Mouse (Mus musculus) heart, adult 11 months (tissue): ENCODE data around the gene Atxn10.

ENCODE experiments used
- DNase-seq: peaks from one replicate; pipeline ENCODE4 v3.0.0; 2022

Atxn10 gene

GRCm38 (mm10) chr15:85406846-85407245 is 70.8 kb downstream of the Atxn10 start:
- no peak for DNase-seq

GRCm38 (mm10) chr15:85407342-85407741 is 71.3 kb downstream of the Atxn10 start:
- DNase-seq, result peak; percentile 74

GRCm38 (mm10) chr15:85408790-85409189 is 72.7 kb downstream of the Atxn10 start:
- DNase-seq, result no peak

GRCm38 (mm10) chr15:85409245-85409783 is 73.3 kb downstream of the Atxn10 start:
- peak; percentile 62 for DNase-seq

GRCm38 (mm10) chr15:85409836-85410235 is 73.8 kb downstream of the Atxn10 start:
- DNase-seq, result peak; percentile 88

GRCm38 (mm10) chr15:85414620-85415019 is 78.6 kb downstream of the Atxn10 start:
- peak; percentile 37 for DNase-seq

GRCm38 (mm10) chr15:85420686-85421085 is 84.6 kb downstream of the Atxn10 start:
- no peak for DNase-seq

GRCm38 (mm10) chr15:85424197-85424596 is 88.2 kb downstream of the Atxn10 start:
- DNase-seq, result peak; percentile 93

- DNase-seq, result peak; percentile 55
Observed at GRCm38 (mm10) chr15:85428140-85428539, 92.1 kb downstream of the Atxn10 start.

GRCm38 (mm10) chr15:85442568-85442967 is 106.5 kb downstream of the Atxn10 start:
- DNase-seq, result no peak

GRCm38 (mm10) chr15:85446652-85447051 is 110.6 kb downstream of the Atxn10 start:
- DNase-seq, result peak; percentile 75

- no peak for DNase-seq
Observed at GRCm38 (mm10) chr15:85456891-85457290, 120.8 kb downstream of the Atxn10 start.

GRCm38 (mm10) chr15:85457838-85458237 is 121.8 kb downstream of the Atxn10 start:
- peak; percentile 91 for DNase-seq

GRCm38 (mm10) chr15:85458631-85459082 is 122.6 kb downstream of the Atxn10 start:
- no peak for DNase-seq

GRCm38 (mm10) chr15:85461541-85461940 is 125.5 kb downstream of the Atxn10 start:
- peak; percentile 91 for DNase-seq

GRCm38 (mm10) chr15:85462138-85462537 is 126.1 kb downstream of the Atxn10 start:
- peak; percentile 91 for DNase-seq

GRCm38 (mm10) chr15:85463027-85463790 is 127.2 kb downstream of the Atxn10 start:
- peak; percentile 68 for DNase-seq

GRCm38 (mm10) chr15:85464190-85464589 is 128.1 kb downstream of the Atxn10 start:
- peak; percentile 36 for DNase-seq

GRCm38 (mm10) chr15:85464823-85465565 is 128.9 kb downstream of the Atxn10 start:
- DNase-seq, result peak; percentile 71

- DNase-seq, result peak; percentile 80
Observed at GRCm38 (mm10) chr15:85466456-85467067, 130.5 kb downstream of the Atxn10 start.

GRCm38 (mm10) chr15:85469401-85469800 is 133.4 kb downstream of the Atxn10 start:
- peak; percentile 55 for DNase-seq

- DNase-seq, result peak; percentile 62
Observed at GRCm38 (mm10) chr15:85474697-85475096, 138.7 kb downstream of the Atxn10 start.

- DNase-seq, result peak; percentile 94
Observed at GRCm38 (mm10) chr15:85477584-85477983, 141.5 kb downstream of the Atxn10 start.
